Mouse (Mus musculus): ENCODE data around the gene Ccdc173. TPM values are rescaled to one million over a fixed set of nuclear protein-coding genes. Genes with fewer than 3 reads are reported as not detected.

The Ccdc173 gene
- 0.08 and 0.20 TPM in 2 replicates for polyA plus RNA-seq (2015; fragmentation: Nextera tagmentation; extraction: Ambion mirVana)

DNA sequence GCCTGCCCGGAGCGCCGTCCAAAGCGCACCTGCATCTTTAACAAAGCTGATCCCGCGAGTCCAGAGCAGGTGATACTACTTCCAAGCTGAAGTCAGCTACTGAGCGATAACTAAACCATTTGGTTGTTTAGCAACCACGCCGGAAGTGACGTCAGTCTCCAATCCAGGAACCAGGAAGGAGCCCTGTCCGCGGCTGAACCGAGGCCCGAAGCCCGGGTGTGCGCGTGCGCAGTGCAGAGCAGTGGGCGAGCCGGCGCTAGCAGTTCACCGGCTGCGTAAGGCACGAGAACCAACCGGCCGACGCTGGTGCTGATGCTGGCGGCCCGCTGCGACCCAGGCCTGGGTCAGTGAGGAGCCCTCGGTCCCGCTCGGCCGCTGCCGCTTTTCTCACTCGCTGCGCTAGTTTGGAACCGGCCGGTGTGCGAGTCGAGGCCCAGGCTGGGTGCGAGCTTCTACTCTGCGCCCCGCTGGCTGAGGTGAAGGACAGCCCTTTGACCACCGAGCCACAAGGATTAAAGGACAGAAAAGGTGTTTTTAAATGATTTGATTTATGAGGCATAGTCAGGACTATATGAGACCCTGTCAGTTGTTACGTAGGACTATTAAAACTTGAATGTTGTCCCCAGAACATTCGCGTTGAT lies at the start of gene Ccdc173, which contains the start of gene Phospho2:
TSS of gene Ccdc173 (minus strand) at position 147 of the 641 bp plus-strand sequence.
TSS of gene Phospho2 (plus strand) at position 195 of the 641 bp plus-strand sequence.
- peak within 1 kb of the TSS; percentile 80 for H3K4me3 ChIP-seq (ENCODE audit: low read depth, low read length)

DNA sequence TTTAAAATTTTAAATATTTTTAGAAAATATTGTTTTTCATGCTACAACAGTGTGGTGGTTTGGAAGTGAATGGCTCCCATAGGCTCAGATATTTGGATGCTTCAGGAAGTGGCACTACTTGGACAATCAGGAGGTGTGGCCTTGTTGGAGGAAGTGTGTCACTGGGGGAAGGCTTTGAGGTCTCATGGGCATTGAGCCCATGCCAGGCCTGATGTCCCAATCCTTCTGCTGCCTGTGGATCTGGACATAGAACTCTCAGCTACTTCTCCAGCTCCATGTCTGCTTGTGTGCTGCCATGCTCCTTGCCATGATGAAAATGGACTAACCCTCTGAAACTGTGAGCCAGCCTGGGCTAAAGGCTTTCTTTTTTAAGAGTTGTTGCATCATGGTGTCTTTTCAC lies 49.3 kb upstream of the Ccdc173 start:
- no peak overlapping the region for H3K4me3 ChIP-seq (ENCODE audit: low read depth, low read length)
- no peak overlapping the region for H3K9ac ChIP-seq (ENCODE audit: low read depth, low read length)
- no peaks in the 10 kb centered on the region for H3K4me1 ChIP-seq (ENCODE audit: control insufficient read depth, low read depth, low read length)
- no peaks in the 10 kb centered on the region for H3K27me3 ChIP-seq (ENCODE audit: control insufficient read depth, insufficient read depth, low read depth, low read length)
- no peaks in the 10 kb centered on the region for H3K9me3 ChIP-seq (replicated peaks; ENCODE audit: control insufficient read depth, low read length)
- ATAC-seq (ENCODE audit: low read depth) = no peak
- no peak overlapping the region for H3K27ac ChIP-seq (ENCODE audit: low read length)
- peaks cover 14% of the 10 kb centered on the region for H3K36me3 ChIP-seq (ENCODE audit: control insufficient read depth, insufficient read depth)
- no peak overlapping the region for H3K4me2 ChIP-seq (ENCODE audit: low read depth, low read length)

More for the DNA sequence above, at the start of gene Ccdc173, which contains the start of gene Phospho2:
- Histone ChIP-seq H3K27me3 (ENCODE audit: control insufficient read depth, insufficient read depth, low read depth, low read length) (no peaks in the 10 kb centered on the region), H3K4me2 (ENCODE audit: low read depth, low read length) (peak within 1 kb of the TSS; percentile 84), H3K4me1 (ENCODE audit: control insufficient read depth, low read depth, low read length) (peaks cover 6% of the 10 kb centered on the region), H3K36me3 (ENCODE audit: control insufficient read depth, insufficient read depth) (peaks cover 8% of the 10 kb centered on the region; the same call in 1 of the 2 replicates), H3K27ac (ENCODE audit: low read length) (peak within 1 kb of the TSS; percentile 85), H3K9me3 (replicated peaks; ENCODE audit: control insufficient read depth, low read length) (no peaks in the 10 kb centered on the region), H3K9ac (ENCODE audit: low read depth, low read length) (peak within 1 kb of the TSS; percentile 82)
- ATAC-seq (ENCODE audit: low read depth) = peak; percentile 96
- 2% methylated on average over 48 of the region's 48 CpGs for WGBS (ENCODE audit: insufficient replicate concordance)

DNA sequence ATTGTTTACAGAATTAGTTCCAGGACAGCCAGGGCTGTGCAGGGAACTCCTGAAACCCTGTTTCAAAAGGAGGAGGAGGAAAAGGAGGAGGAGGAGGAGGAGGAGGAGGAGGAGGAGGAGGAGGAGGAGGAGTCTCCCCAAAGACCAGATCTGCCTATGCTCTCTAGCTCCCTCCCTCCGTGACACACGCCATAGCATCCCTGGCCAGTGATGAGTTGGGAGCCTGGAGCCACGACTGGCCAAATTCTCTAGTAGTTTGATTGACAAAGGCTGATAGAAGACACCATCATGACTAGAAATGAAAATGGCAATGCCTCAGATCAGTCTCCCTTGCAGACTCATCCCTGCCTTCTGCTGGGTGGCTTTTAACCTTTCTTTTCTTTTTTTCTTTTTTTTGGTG lies 48.6 kb upstream of the Ccdc173 start:
- Histone ChIP-seq H3K4me2 (ENCODE audit: low read depth, low read length) (no peak overlapping the region), H3K27ac (ENCODE audit: low read length) (no peak overlapping the region), H3K4me3 (ENCODE audit: low read depth, low read length) (no peak overlapping the region), H3K27me3 (ENCODE audit: control insufficient read depth, insufficient read depth, low read depth, low read length) (no peaks in the 10 kb centered on the region), H3K9me3 (replicated peaks; ENCODE audit: control insufficient read depth, low read length) (no peaks in the 10 kb centered on the region), H3K4me1 (ENCODE audit: control insufficient read depth, low read depth, low read length) (no peaks in the 10 kb centered on the region), H3K36me3 (ENCODE audit: control insufficient read depth, insufficient read depth) (peaks cover 19% of the 10 kb centered on the region), H3K9ac (ENCODE audit: low read depth, low read length) (no peak overlapping the region)
- 41% methylated on average over 3 of the region's 3 CpGs for WGBS (ENCODE audit: insufficient replicate concordance)
- peak; percentile 30; the same call in 1 of the 2 replicates for ATAC-seq (ENCODE audit: low read depth)

DNA sequence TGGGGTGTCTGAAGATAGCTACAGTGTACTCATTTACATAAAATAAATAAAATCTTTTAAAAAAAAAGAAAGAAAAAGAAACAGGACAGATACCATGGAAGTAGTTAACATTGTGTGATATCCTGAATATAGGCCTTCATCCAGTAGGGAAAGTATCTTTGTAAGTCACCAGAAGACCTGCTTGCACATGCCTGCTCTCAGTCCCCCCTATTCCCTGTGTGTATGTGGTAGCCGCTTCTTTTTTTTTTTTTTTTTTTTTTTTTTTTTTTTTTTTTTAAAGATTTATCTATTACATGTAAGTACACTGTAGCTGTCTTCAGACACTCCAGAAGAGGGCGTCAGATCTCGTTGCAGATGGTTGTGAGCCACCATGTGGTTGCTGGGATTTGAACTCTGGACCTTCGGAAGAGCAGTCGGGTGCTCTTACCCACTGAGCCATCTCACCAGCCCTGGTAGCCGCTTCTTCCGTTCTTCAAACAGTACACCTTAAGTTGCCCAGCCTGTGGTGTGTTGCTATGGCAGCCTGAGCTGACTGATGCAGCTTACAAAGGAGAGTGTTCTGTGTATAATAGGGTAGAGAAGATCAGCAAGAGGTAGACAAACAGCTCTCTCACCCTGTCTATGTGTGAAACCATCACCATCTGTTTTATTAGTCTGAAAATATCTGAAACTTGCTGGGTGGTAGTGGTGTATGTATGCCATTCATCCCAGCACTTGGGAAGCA lies 48.0 kb upstream of the Ccdc173 start:
- no peak for ATAC-seq (ENCODE audit: low read depth)
- Histone ChIP-seq H3K4me1 (ENCODE audit: control insufficient read depth, low read depth, low read length) (no peaks in the 10 kb centered on the region), H3K4me2 (ENCODE audit: low read depth, low read length) (no peak overlapping the region), H3K27me3 (ENCODE audit: control insufficient read depth, insufficient read depth, low read depth, low read length) (no peaks in the 10 kb centered on the region), H3K9ac (ENCODE audit: low read depth, low read length) (no peak overlapping the region), H3K4me3 (ENCODE audit: low read depth, low read length) (no peak overlapping the region), H3K27ac (ENCODE audit: low read length) (no peak overlapping the region), H3K9me3 (replicated peaks; ENCODE audit: control insufficient read depth, low read length) (no peaks in the 10 kb centered on the region), H3K36me3 (ENCODE audit: control insufficient read depth, insufficient read depth) (peaks cover 19% of the 10 kb centered on the region)
- WGBS (ENCODE audit: insufficient replicate concordance) = 81% methylated on average over 5 of the region's 7 CpGs

DNA sequence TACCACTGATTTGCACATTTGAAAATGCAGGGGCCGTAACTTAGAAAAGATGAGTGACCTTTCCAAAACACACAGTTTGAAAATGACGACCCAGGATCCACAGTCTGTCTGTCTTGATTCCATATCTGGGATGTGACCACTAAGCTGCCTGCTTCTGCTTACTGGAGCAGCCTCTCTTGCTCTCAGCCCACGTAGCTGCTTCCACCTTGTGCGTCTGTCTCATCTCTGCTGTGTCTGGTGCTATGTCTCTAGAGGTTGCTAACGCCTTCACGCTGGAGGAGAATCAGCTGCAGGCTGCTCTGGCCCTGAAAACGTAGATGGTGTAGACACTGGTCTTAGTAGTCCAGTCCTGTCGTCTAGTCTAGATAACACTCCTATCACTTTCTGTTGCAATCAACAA lies 40.7 kb upstream of the Ccdc173 start:
- H3K27me3 ChIP-seq (ENCODE audit: control insufficient read depth, insufficient read depth, low read depth, low read length) = no peaks in the 10 kb centered on the region
- H3K9ac ChIP-seq (ENCODE audit: low read depth, low read length) = no peak overlapping the region
- no peak overlapping the region for H3K4me3 ChIP-seq (ENCODE audit: low read depth, low read length)
- H3K4me1 ChIP-seq (ENCODE audit: control insufficient read depth, low read depth, low read length) = peaks cover 4% of the 10 kb centered on the region
- H3K4me2 ChIP-seq (ENCODE audit: low read depth, low read length) = no peak overlapping the region
- no peak for ATAC-seq (ENCODE audit: low read depth)
- H3K27ac ChIP-seq (ENCODE audit: low read length) = no peak overlapping the region
- no peaks in the 10 kb centered on the region for H3K9me3 ChIP-seq (replicated peaks; ENCODE audit: control insufficient read depth, low read length)
- 61% methylated on average over 8 of the region's 8 CpGs for WGBS (ENCODE audit: insufficient replicate concordance)
- peaks cover 33% of the 10 kb centered on the region for H3K36me3 ChIP-seq (ENCODE audit: control insufficient read depth, insufficient read depth)

DNA sequence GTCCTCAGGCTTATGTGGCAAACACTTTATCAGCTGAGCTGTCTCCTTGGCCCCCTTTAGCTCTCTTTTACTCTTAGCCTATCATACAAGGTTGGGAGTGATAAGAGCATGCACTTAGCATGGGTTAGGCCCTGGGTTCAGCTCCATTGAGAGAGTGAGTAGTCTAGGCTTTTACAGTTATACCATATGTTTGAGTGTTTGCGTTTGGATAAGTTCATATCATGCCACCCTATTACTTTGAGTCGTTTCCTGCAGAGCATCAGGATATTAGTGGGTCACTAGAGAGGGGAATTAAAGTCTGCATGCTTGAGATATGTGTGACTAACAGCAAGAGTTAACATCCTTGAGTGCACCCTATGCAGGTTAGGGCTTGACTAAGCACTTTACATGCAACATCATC lies 40.3 kb upstream of the Ccdc173 start:
- Histone ChIP-seq H3K36me3 (ENCODE audit: control insufficient read depth, insufficient read depth) (peaks cover 31% of the 10 kb centered on the region), H3K27me3 (ENCODE audit: control insufficient read depth, insufficient read depth, low read depth, low read length) (no peaks in the 10 kb centered on the region), H3K27ac (ENCODE audit: low read length) (no peak overlapping the region), H3K4me3 (ENCODE audit: low read depth, low read length) (no peak overlapping the region), H3K9ac (ENCODE audit: low read depth, low read length) (no peak overlapping the region), H3K4me2 (ENCODE audit: low read depth, low read length) (no peak overlapping the region), H3K9me3 (replicated peaks; ENCODE audit: control insufficient read depth, low read length) (no peaks in the 10 kb centered on the region), H3K4me1 (ENCODE audit: control insufficient read depth, low read depth, low read length) (peaks cover 6% of the 10 kb centered on the region)
- peak; percentile 64 for ATAC-seq (ENCODE audit: low read depth)
- WGBS (ENCODE audit: insufficient replicate concordance) = 40% methylated on average over 2 of the region's 2 CpGs

DNA sequence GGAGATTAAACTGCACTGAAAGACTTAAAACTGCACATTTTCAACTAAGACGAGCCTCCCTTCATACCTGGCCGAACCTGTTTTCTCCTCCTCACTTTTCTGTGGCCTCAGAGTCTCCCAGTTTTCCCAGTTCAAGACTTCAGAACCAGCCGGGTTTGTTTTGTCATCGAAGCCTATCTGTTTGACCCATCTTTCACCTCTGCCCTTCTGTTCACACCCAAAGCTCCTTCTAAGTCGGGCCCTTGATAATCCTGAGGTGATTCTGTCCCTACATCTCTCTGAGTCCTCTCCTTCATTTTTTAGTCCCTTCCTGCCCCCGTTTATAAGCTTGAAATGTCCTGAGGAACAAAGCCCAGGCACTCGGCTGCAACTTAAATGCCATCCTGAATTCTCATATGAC lies 38.7 kb upstream of the Ccdc173 start:
- Histone ChIP-seq H3K9me3 (replicated peaks; ENCODE audit: control insufficient read depth, low read length) (no peaks in the 10 kb centered on the region), H3K27ac (ENCODE audit: low read length) (no peak overlapping the region), H3K36me3 (ENCODE audit: control insufficient read depth, insufficient read depth) (peaks cover 18% of the 10 kb centered on the region), H3K27me3 (ENCODE audit: control insufficient read depth, insufficient read depth, low read depth, low read length) (no peaks in the 10 kb centered on the region), H3K4me3 (ENCODE audit: low read depth, low read length) (no peak overlapping the region), H3K4me1 (ENCODE audit: control insufficient read depth, low read depth, low read length) (peaks cover 13% of the 10 kb centered on the region), H3K9ac (ENCODE audit: low read depth, low read length) (no peak overlapping the region), H3K4me2 (ENCODE audit: low read depth, low read length) (no peak overlapping the region)
- WGBS (ENCODE audit: insufficient replicate concordance) = 54% methylated on average over 7 of the region's 7 CpGs
- no peak for ATAC-seq (ENCODE audit: low read depth)

DNA sequence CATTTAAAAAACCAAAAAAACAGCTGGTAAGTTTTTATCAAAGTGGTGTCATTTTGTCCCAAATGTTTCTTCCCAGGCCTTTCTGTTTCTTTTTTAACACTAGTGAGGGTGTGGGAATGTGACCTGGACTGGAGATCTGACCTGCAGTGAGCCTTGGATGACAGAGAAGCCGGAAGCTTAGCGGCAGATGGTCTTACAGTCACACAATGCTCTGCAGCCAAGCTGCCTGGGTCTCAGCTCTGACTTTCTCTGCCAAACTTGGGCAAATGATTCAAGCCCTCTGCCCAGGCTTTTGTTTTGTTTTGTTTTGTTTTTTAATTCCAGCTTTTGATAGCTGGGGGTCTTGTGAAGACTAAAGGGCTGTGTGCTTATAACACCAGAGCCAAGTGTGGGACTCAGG lies 37.0 kb upstream of the Ccdc173 start:
- Histone ChIP-seq H3K4me1 (ENCODE audit: control insufficient read depth, low read depth, low read length) (peaks cover 17% of the 10 kb centered on the region), H3K9me3 (replicated peaks; ENCODE audit: control insufficient read depth, low read length) (no peaks in the 10 kb centered on the region), H3K27me3 (ENCODE audit: control insufficient read depth, insufficient read depth, low read depth, low read length) (no peaks in the 10 kb centered on the region), H3K4me2 (ENCODE audit: low read depth, low read length) (no peak overlapping the region), H3K4me3 (ENCODE audit: low read depth, low read length) (no peak overlapping the region), H3K27ac (ENCODE audit: low read length) (no peak overlapping the region), H3K36me3 (ENCODE audit: control insufficient read depth, insufficient read depth) (peaks cover 18% of the 10 kb centered on the region), H3K9ac (ENCODE audit: low read depth, low read length) (no peak overlapping the region)
- ATAC-seq (ENCODE audit: low read depth) = no peak
- 83% methylated on average over 2 of the region's 2 CpGs for WGBS (ENCODE audit: insufficient replicate concordance)

DNA sequence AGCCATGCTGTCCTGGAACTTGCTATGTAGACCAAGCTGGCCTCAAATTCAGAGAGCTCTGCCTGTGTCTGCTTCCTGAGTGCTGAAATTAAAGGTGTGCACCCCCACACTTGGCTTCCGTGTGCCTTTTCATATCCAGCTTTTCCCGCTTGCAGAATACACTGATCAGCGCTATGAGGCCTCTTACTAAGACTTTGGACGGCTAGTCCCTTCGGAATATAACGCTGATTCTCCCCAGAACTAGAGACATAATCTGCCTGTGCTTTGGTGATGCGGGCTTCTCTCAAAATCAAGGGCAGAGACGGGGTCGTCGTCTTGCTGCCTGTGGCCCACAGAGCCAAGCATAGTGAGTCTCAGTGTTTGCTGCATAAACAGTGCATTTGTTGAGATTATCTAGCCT lies 36.5 kb upstream of the Ccdc173 start:
- ATAC-seq (ENCODE audit: low read depth) = no peak
- peaks cover 18% of the 10 kb centered on the region for H3K36me3 ChIP-seq (ENCODE audit: control insufficient read depth, insufficient read depth)
- H3K27me3 ChIP-seq (ENCODE audit: control insufficient read depth, insufficient read depth, low read depth, low read length) = no peaks in the 10 kb centered on the region
- H3K9ac ChIP-seq (ENCODE audit: low read depth, low read length) = no peak overlapping the region
- no peak overlapping the region for H3K4me3 ChIP-seq (ENCODE audit: low read depth, low read length)
- no peak overlapping the region for H3K4me2 ChIP-seq (ENCODE audit: low read depth, low read length)
- no peak overlapping the region for H3K27ac ChIP-seq (ENCODE audit: low read length)
- 86% methylated on average over 10 of the region's 10 CpGs for WGBS (ENCODE audit: insufficient replicate concordance)
- peaks cover 20% of the 10 kb centered on the region for H3K4me1 ChIP-seq (ENCODE audit: control insufficient read depth, low read depth, low read length)
- no peaks in the 10 kb centered on the region for H3K9me3 ChIP-seq (replicated peaks; ENCODE audit: control insufficient read depth, low read length)
